In genomic region chr9:100357553-100357952, GRCm38 (mm10) we compare ENCODE assay signal across 14 mouse cellular contexts.
DNase-seq lines count a peak whose midpoint lies in the region; ATAC-seq and TF ChIP-seq lines count a peak whose summit lies in the region.
"Had no signal": no experiment of that assay in that cellular context is flagged by ENCODE, and none has a peak within 500 bp of the region (broad histone marks: within the 10 kb centered on the region; RNA-seq: fewer than 3 reads in every experiment).

No protein-coding gene starts in this region.

- H3K9ac ChIP-seq in forebrain, embryonic 12.5 days, result no peak overlapping the region
- H3K9ac ChIP-seq in forebrain, embryonic 15.5 days (replicated peaks), result no peak overlapping the region
- no peak overlapping the region for H3K9ac ChIP-seq in lung, embryonic 14.5 days
- H3K9ac ChIP-seq in midbrain, embryonic 16.5 days (ENCODE audit: low read depth, low read length), result no peak overlapping the region

- no peaks in the 10 kb centered on the region for H3K36me3 ChIP-seq in forebrain, embryonic 12.5 days (replicated peaks)
- no peaks in the 10 kb centered on the region for H3K36me3 ChIP-seq in forebrain, embryonic 15.5 days
- no peaks in the 10 kb centered on the region for H3K36me3 ChIP-seq in lung, embryonic 14.5 days (ENCODE audit: insufficient read depth)
- no peaks in the 10 kb centered on the region for H3K36me3 ChIP-seq in midbrain, embryonic 16.5 days (ENCODE audit: control insufficient read depth, insufficient read depth, low read length)
- H3K36me3 ChIP-seq: hindbrain, embryonic 10.5 days had no signal

- peak overlapping the region; percentile 33 for H3K4me2 ChIP-seq in forebrain, embryonic 12.5 days
- H3K4me2 ChIP-seq in forebrain, embryonic 15.5 days (replicated peaks), result no peak overlapping the region
- H3K4me2 ChIP-seq in lung, embryonic 14.5 days, result 0 out of 2 replicates have a peak overlapping the region, but pooled peaks have one; percentile 25
- H3K4me2 ChIP-seq in midbrain, embryonic 16.5 days (ENCODE audit: low read length), result peak overlapping the region; percentile 31
- H3K4me2 ChIP-seq: liver, embryonic 11.5 days had no signal

- no peak for TF ChIP-seq CTCF in lung, embryonic 14.5 days (IDR thresholded peaks at IDR 0.05; ENCODE audit: low read depth)

- peaks cover 25% of the 10 kb centered on the region for H3K27me3 ChIP-seq in forebrain, embryonic 12.5 days
- peaks cover 3% of the 10 kb centered on the region; the same call in 1 of the 2 replicates for H3K27me3 ChIP-seq in forebrain, embryonic 15.5 days
- no peaks in the 10 kb centered on the region for H3K27me3 ChIP-seq in lung, embryonic 14.5 days (ENCODE audit: insufficient read depth, low read length)
- H3K27me3 ChIP-seq in midbrain, embryonic 16.5 days (ENCODE audit: control insufficient read depth, insufficient read depth, low read depth, low read length), result peaks cover 5% of the 10 kb centered on the region

- ATAC-seq in forebrain, embryonic 12.5 days (ENCODE audit: low FRiP score), result no peak
- no peak for ATAC-seq in forebrain, embryonic 15.5 days (replicated peaks)
- no peak for ATAC-seq in lung, embryonic 14.5 days (ENCODE audit: insufficient read depth)
- ATAC-seq in megakaryocyte, adult 5-6 weeks (ENCODE audit: poor library complexity, severe bottlenecking), result peak; percentile 59
- ATAC-seq in midbrain, embryonic 16.5 days, result no peak
- ATAC-seq: intestine, postnatal 0 days; lung, postnatal 0 days had no signal

- no peak overlapping the region for H3K4me3 ChIP-seq in forebrain, embryonic 12.5 days (replicated peaks)
- H3K4me3 ChIP-seq in forebrain, embryonic 15.5 days, result no peak overlapping the region
- H3K4me3 ChIP-seq in lung, embryonic 14.5 days (ENCODE audit: low read depth, low read length), result no peak overlapping the region
- no peak overlapping the region for H3K4me3 ChIP-seq in midbrain, embryonic 16.5 days (ENCODE audit: low read depth, low read length)
- H3K4me3 ChIP-seq: hindbrain, embryonic 10.5 days had no signal

- 11% methylated on average over 12 of the region's 12 CpGs for WGBS in forebrain, embryonic 12.5 days
- 15% methylated on average over 12 of the region's 12 CpGs for WGBS in forebrain, embryonic 15.5 days
- 43% methylated on average over 12 of the region's 12 CpGs for WGBS in lung, embryonic 14.5 days
- 13% methylated on average over 12 of the region's 12 CpGs for WGBS in midbrain, embryonic 16.5 days

- H3K27ac ChIP-seq in forebrain, embryonic 12.5 days, result no peak overlapping the region
- no peak overlapping the region for H3K27ac ChIP-seq in forebrain, embryonic 15.5 days (replicated peaks)
- H3K27ac ChIP-seq in lung, embryonic 14.5 days (ENCODE audit: low read depth), result no peak overlapping the region
- no peak overlapping the region for H3K27ac ChIP-seq in midbrain, embryonic 16.5 days (ENCODE audit: low read length)
- H3K27ac ChIP-seq: hindbrain, embryonic 10.5 days had no signal

- no peaks in the 10 kb centered on the region for H3K9me3 ChIP-seq in forebrain, embryonic 12.5 days
- no peaks in the 10 kb centered on the region for H3K9me3 ChIP-seq in forebrain, embryonic 15.5 days
- H3K9me3 ChIP-seq in lung, embryonic 14.5 days (ENCODE audit: low read depth, low read length), result no peaks in the 10 kb centered on the region
- no peaks in the 10 kb centered on the region for H3K9me3 ChIP-seq in midbrain, embryonic 16.5 days (replicated peaks; ENCODE audit: control insufficient read depth, low read length, poor library complexity, severe bottlenecking)
- H3K9me3 ChIP-seq: hindbrain, embryonic 10.5 days had no signal

- peaks cover 13% of the 10 kb centered on the region for H3K4me1 ChIP-seq in forebrain, embryonic 12.5 days
- H3K4me1 ChIP-seq in forebrain, embryonic 15.5 days, result 0 out of 2 replicates have a peak, but pooled peaks cover 3% of the 10 kb centered on the region
- H3K4me1 ChIP-seq in lung, embryonic 14.5 days (ENCODE audit: insufficient read depth), result no peaks in the 10 kb centered on the region
- 0 out of 2 replicates have a peak, but pooled peaks cover 2% of the 10 kb centered on the region for H3K4me1 ChIP-seq in midbrain, embryonic 16.5 days (ENCODE audit: control insufficient read depth, insufficient read depth, low read length)

- DNase-seq in lung, embryonic 14.5 days, result peak; percentile 5
- no peak for DNase-seq in lung, postnatal 25 days (ENCODE audit: low spot score)
- DNase-seq in kidney, postnatal 4 days, result no peak
- no peak for DNase-seq in neural tube, embryonic 10.5 days (ENCODE audit: extremely low spot score, low spot score)
- DNase-seq: adrenal gland, postnatal 25 days; kidney, postnatal 14 days had no signal
